Mouse (Mus musculus): ENCODE data around the gene Fkbp2.

The Fkbp2 gene

DNA sequence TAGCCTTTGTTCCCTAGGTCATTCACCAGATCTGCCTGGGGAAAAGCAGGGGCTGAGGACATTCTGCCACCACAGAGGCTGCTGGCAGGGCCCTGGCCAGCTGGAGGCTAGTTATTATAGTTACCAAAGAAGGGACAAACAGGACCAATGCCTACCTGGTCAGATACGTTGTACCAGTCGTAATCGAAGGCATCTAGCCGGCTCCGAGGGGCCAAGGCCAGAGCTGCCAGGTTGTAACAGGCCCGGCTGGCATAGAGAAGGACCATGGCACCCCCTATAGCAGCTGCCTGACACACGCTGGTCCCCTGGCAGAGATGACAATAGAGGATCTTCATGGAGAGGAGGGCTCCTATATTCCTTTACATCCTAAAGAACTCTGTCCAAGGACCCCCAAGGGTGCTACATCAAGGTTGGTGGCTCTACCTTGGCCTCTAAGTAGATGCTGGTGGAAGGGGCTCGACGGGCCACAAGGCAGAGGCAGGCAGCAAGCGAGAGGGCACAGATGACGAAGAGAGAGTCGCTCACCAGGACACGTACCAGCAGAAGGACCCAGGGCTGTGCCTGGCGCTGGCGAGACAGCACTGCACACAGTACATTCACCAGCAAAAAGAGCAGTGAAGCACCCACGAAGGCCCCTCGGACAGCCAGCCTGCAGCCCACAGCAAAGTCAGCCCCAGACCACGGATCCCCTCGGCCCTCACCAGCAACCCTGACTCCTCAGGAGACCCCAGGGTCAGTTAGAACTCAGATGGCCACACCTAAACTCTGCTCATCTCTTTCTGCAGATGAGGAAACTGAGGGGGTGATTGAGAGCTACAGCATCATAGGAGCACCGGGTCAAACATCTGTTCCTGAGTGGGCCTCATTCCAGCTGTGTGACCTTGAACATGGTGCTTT lies 40.9 kb downstream of the Fkbp2 start:
- DNase-seq: no peak

DNA sequence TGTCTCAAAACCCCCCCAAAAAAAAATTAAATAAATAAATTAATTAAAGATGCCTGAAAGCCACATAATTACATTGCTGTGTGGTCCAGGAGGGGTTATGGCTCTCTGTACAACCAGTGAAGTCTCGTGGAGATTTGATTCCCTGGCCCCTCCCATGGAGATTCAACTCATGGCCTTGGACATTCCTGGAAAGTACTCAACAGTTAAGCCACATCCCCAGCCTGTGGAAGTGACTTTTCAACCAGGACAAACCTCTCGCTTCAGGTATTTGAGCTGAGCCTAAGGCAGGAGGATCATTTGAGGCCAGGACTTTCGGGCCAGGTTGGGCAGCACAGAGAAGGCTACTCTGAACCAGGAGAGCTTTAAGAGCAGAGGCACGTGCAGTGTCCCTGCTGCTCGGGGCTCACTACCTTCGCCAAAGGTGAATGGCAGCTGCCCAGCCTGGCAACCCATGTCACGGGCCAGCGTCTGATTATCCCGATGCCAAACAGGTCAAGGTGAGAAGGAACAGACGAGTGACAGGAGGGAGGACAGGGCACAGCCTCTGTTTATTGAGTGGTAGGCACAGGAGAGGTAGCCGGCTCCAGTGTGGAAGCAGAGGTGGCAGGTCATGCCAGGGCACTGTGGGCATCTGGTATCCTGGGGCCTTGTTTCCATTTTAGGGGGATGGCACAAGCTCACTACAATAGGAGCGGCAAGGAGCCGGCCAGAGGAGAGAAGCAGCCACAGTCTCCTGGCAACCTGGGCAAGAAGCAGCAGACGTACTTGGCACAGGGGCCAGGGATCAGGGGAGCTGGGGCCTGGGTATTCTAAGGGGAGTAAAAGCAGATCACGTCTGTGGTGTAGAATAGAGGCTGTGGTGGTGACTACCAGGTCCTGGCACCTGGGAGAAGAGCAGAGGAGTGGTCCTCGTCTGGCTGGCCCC lies 42.5 kb downstream of the Fkbp2 start:
- DNase-seq: no peak

DNA sequence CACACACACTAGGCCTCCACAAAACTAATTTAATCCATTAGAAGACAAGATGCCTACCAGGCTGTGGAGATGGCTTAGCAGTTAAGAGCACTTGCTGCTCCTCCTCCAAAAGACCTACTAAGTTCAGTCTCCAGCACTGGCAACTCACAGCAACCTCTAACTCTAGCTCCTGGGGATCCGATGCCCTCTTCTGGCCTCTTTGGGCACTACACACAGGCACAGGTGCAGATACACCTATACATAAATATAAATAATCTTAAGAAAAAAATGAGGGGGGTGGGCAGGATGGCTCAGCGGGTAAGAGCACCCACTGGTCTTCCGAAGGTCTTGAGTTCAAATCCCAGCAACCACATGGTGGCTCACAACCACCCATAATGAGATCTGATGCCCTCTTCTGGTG lies 44.0 kb downstream of the Fkbp2 start:
- DNase-seq: peak; percentile 70

DNA sequence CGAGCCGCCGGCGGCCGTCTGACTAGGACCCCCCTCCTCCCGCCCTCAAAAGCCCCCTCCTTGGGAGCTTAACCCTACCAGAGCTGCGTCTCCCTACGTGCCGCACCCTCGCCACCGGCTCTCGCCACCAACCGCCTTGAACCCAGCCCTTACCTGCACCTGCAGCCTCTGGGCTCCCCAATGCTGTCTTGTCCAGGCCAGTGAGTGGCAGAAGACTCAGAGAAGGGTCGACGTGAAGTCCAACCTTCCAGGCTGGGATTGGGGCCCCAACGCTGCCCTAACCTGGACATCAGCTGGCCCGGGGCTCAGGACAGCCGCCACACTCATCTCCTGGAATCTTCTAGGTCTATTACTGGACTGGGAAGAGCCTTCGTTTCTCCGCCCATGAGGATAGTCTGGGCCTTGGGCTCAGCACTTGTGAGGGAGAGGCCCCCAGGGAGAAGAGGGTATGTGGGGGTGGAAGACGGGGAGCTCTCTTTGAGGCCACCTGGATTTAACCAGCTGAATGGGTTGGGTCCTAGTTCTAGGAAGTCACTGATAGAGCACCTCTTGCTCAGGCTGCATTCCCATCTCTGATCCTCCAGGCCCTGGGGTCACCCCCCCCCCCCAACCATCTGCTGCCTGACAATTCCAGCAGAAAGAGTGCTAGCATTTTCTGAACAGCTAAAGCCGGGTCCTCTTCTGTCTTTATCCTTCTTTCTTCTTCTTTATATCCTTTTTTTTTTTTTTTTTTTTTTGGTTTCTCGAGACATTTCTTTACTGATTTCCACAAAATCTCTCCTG lies 45.9 kb downstream of the Fkbp2 start, which contains the start of gene Kcnk4:
Kcnk4 (minus strand) TSS at position 321 of the 783 bp plus-strand sequence.
- no peak for DNase-seq

DNA sequence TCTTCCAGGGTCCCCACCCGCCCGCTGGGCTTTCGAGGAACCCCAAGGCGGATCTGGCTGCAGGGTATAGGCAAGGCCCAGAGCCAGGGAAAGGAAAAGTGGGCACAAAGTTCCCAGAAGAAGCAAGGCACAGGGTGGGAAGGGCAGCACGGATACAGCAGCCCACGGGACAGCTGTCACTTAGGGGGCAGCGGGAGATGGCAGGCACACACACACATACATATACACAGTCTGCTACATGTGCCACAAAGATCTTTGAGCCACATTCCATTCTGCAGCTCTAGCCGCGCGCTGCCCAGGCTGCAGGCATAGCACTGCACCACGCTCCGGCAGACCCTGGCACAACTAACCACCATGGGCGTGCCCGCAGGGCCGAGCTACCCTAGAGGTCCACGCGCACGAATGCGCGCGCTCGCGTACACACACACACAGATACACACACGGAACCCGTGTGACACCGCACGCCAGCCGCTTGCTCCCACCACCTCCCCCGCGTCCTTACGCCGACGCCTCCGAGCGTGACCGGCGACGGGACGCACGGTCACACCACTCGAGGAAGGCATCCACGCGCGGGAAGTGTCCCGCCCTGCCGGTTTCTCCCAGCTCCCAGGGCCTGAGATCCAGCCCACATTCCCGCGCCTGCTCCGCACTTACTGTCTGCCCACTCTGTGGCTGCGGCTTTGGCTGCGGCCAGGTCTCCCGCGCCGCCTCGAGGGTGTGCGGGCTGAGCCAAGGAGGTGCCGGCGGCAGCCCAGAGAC lies 46.7 kb downstream of the Fkbp2 start:
- DNase-seq: peak; percentile 57 to 62

DNA sequence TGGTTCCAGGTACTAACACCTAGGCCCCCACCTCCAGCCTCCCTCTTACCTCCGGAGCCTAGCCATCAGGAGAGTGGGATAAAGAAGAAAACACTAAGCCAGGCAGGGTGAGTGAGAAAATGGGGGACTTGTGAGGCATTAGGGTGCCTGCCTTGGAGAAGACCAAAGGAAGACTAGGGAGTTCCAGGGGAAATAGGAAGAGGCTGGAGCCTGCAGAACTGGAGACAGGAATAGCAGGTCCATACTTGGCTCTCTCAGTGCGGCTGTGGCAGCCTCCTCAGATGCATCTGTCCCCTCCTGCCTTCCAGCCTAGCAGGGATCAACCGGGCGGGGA lies 47.2 kb downstream of the Fkbp2 start:
- no peak for DNase-seq

DNA sequence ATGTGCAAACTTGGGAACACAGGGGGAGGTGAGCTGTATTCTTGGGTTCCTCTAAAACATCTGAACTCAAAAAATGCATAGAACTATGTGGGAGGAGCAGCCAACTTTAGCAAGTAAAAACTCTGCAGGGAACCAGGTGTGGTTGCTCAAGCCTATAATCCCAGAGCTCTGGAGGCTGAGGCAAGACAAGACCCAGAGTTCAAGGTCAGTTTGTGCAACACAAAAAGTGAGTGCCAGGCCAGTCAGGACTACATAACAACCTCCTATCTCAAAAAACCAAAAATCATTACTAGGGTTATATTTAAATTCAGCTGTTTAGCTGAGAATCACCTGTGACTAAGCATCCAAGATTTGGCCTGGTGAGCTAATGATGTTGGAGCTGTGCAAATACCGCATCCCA lies 48.3 kb downstream of the Fkbp2 start:
- no peak for DNase-seq

DNA sequence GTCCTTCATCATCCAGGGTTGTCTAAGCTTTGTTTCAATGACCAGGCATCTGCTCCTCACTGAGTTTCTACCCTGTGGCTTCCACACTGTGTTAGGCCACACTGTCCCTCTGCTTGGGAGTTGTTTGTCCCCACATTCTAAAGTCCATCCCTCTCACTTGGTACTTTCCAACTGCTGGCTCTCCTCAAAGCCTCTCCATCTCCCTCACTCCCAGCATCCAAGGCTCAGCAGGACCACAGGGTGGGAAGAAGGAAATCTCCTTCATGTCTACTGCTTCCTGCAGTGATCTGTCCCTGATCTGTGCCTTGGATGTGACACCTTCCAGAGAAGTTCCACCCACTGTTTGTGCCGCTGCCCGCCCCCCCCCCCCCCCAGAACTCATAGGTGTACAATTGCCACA lies 49.3 kb downstream of the Fkbp2 start:
- no peak for DNase-seq

DNA sequence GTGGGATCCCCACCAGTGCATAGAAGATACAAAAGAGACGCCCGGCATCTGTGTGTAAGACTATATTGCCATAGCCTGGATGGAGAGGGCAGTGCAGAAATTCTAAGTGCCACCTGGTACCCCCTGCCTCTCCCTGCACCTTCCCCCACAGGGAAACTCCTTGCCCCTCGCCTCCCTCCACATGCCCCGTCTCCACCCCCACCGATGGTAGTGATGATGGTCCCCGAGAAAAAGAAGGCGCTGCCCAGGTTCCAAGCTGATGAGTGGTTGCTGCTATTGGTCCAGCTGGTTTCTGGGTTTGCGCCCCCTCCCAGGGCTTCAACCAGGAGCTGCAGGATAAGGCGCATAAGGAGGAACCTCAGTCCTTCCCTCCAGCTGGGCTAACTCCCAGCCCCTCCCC lies 52.2 kb downstream of the Fkbp2 start:
- no peak for DNase-seq
